Mouse (Mus musculus) ES-E14 (cell line): ENCODE measurements around the gene Rpf1. TPM values are rescaled to one million over a fixed set of nuclear protein-coding genes. Genes with fewer than 3 reads are reported as not detected.

Experiments used
- DNase-seq: peaks from one replicate; pipeline ENCODE4 v3.0.0-alpha.2; 2013; ENCODE audit warnings: low read depth, low spot score
- H3K27ac ChIP-seq: 2 replicates; pipeline ENCODE4 v1.5.1; 2012; ENCODE audit warnings: low read depth, mild to moderate bottlenecking, low read length, moderate library complexity, mixed read lengths; ENCODE audit not compliant: poor library complexity, insufficient read depth, severe bottlenecking
- H3K36me3 ChIP-seq: 2 replicates; pipeline ENCODE4 v1.6.1; 2012; ENCODE audit warnings: mild to moderate bottlenecking, low read length, moderate library complexity, mixed read lengths; ENCODE audit not compliant: control insufficient read depth, poor library complexity, insufficient read depth, severe bottlenecking
- H3K4me1 ChIP-seq, 2 experiments: fragments of 150-350 bp in 1 of 2; sonication (generic) in 1 of 2; 2 replicates each; pipeline ENCODE4 v1.6.1; 2012; ENCODE audit warnings: low read length in 2 of 2, mild to moderate bottlenecking in 1 of 2, mixed read lengths in 1 of 2; ENCODE audit not compliant: control insufficient read depth in 2 of 2, insufficient read depth in 2 of 2, poor library complexity in 1 of 2
- H3K4me3 ChIP-seq, 2 experiments: fragments of 150-350 bp in 1 of 2; sonication (generic) in 1 of 2; 2 replicates each; pipeline ENCODE4 v1.5.1; 2012; ENCODE audit warnings: low read length in 2 of 2, low read depth in 1 of 2, mild to moderate bottlenecking in 1 of 2, mixed read lengths in 1 of 2; ENCODE audit not compliant: insufficient read depth in 1 of 2, poor library complexity in 1 of 2, severe bottlenecking in 1 of 2
- H3K9ac ChIP-seq: 2 replicates; pipeline ENCODE4 v1.6.1; 2012; ENCODE audit warnings: low read depth, mild to moderate bottlenecking, low read length, mixed read lengths; ENCODE audit not compliant: poor library complexity, insufficient read depth, severe bottlenecking
- H3K9me3 ChIP-seq: fragments of 150-350 bp; sonication (generic); 2 replicates; pipeline ENCODE4 v1.6.1; 2012; ENCODE audit warnings: low read depth, mild to moderate bottlenecking, low read length; ENCODE audit not compliant: control insufficient read depth, insufficient read depth
- CHD2 ChIP-seq: IDR thresholded peaks from 2 replicates; pipeline ENCODE4 v1.6.1; 2014; ENCODE audit warnings: mild to moderate bottlenecking, low read depth, low read length, inconsistent platforms
- HCFC1 ChIP-seq: IDR thresholded peaks from 2 replicates; pipeline ENCODE4 v1.6.1; 2012; ENCODE audit warnings: low read length, inconsistent platforms, borderline replicate concordance; ENCODE audit not compliant: insufficient read depth
- MAFK ChIP-seq: IDR thresholded peaks from 2 replicates; pipeline ENCODE4 v1.6.1; 2014; ENCODE audit warnings: mild to moderate bottlenecking, low read depth, low read length, inconsistent platforms; ENCODE audit not compliant: insufficient read depth
- ZC3H11A ChIP-seq: IDR thresholded peaks from 2 replicates; pipeline ENCODE4 v1.6.1; 2012; ENCODE audit warnings: low read depth, mild to moderate bottlenecking, inconsistent platforms, low read length, borderline replicate concordance
- ZNF384 ChIP-seq: IDR thresholded peaks from 2 replicates; pipeline ENCODE4 v1.6.1; 2012; ENCODE audit warnings: low read depth, low read length, inconsistent platforms
- in situ Hi-C, 2 experiments: fragments of 600-800 bp; cut with MboI; formaldehyde crosslinking; loops; one replicate each; pipeline ENCODE4 v1.15.1; 2025; ENCODE audit warnings: low sequenced_read_pairs in 2 of 2, inconsistent platforms in 1 of 2; ENCODE audit not compliant: unreplicated experiment in 2 of 2
- total RNA-seq: library from RNA; depleted of rRNA; stranded (reverse); fragments of 300-350 nt; gene quantifications from 2 replicates; pipeline ENCODE4 v1.2.3, GENCODE M21; 2012

The Rpf1 gene
- total RNA-seq, 1 experiment, result 64.9 TPM

- Histone ChIP-seq H3K27ac (no peak overlapping the region), H3K9ac (no peak overlapping the region), H3K4me3 (no peak overlapping the region), H3K9me3 (0 out of 2 replicates have a peak, but pooled peaks cover 2% of the 10 kb centered on the region), H3K36me3 (no peaks in the 10 kb centered on the region), H3K4me1 (peaks cover 0 to 7% of the 10 kb centered on the region in 2 experiments; a peak in 2 of 4 replicates)
- in situ Hi-C loops, result no loop called here
- no peak for TF ChIP-seq CHD2
- no peak for TF ChIP-seq MAFK
- TF ChIP-seq ZC3H11A, result no peak
- TF ChIP-seq ZNF384, result no peak
- no peak for TF ChIP-seq HCFC1
- no peak for DNase-seq
Observed at GRCm38 (mm10) chr3:146540521-146541273, 19.5 kb upstream of the Rpf1 start.

GRCm38 (mm10) chr3:146534986-146535385 lies 13.8 kb upstream of the Rpf1 start:
- Histone ChIP-seq H3K4me1 (peaks cover 0 to 3% of the 10 kb centered on the region in 2 experiments; a peak in 1 of 4 replicates), H3K4me3 (no peak overlapping the region), H3K27ac (no peak overlapping the region), H3K9ac (no peak overlapping the region), H3K9me3 (no peaks in the 10 kb centered on the region), H3K36me3 (no peaks in the 10 kb centered on the region)
- in situ Hi-C loops, result no loop called here
- DNase-seq, result peak; percentile 15
- no peak for TF ChIP-seq HCFC1
- TF ChIP-seq ZC3H11A, result no peak
- TF ChIP-seq ZNF384, result no peak
- TF ChIP-seq MAFK, result no peak
- TF ChIP-seq CHD2, result no peak

- TF ChIP-seq HCFC1 (no peak), ZNF384 (no peak), CHD2 (no peak), ZC3H11A (no peak), MAFK (no peak)
- no peak overlapping the region for H3K27ac ChIP-seq
- H3K4me1 ChIP-seq, result no peaks in the 10 kb centered on the region
- H3K4me3 ChIP-seq, result no peak overlapping the region
- in situ Hi-C loops, result no loop called here
- no peak overlapping the region for H3K9ac ChIP-seq
- H3K36me3 ChIP-seq, result no peaks in the 10 kb centered on the region
- DNase-seq, result no peak
- no peaks in the 10 kb centered on the region for H3K9me3 ChIP-seq
Observed at GRCm38 (mm10) chr3:146528335-146528734, 7.1 kb upstream of the Rpf1 start.

DNA sequence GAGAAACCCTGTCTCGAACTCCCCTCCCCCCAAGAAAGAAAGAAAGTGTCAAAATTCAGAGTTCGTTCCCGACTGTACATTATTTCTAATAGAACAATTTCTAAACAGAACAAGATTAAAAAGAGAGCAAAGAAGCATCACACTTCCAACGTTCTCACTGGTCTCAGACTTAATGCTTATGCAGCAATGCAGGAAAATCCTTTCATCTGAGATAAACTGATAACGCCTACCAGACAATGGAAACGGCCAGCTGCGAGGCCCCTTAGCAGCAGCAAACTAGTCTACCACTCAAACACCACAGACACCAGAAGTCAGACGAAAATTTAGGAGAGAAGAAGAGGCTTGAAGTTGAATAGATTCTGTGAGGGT lies 407 bp upstream of the Rpf1 start:
- Histone ChIP-seq H3K36me3 (peaks cover 10% of the 10 kb centered on the region), H3K9me3 (no peaks in the 10 kb centered on the region), H3K27ac (peak overlapping the region; percentile 50; the same call in 1 of the 2 replicates), H3K4me1 (peaks cover 0 to 2% of the 10 kb centered on the region in 2 experiments; a peak in 1 of 4 replicates), H3K4me3 (peak overlapping the region; percentile 92 to 98), H3K9ac (peak overlapping the region; percentile 98)
- DNase-seq, result no peak
- in situ Hi-C loops, result no loop called here
- TF ChIP-seq ZNF384 (no peak), HCFC1 (no peak), CHD2 (peak; percentile 7; the same call in 1 of the 2 replicates)
